Mouse (Mus musculus): ENCODE data around the gene Ptgis. TPM values are rescaled to one million over a fixed set of nuclear protein-coding genes. Genes with fewer than 3 reads are reported as not detected.

Ptgis gene
- total and polyA plus RNA-seq, 2 experiments = 1.0 to 3.1 TPM

DNA sequence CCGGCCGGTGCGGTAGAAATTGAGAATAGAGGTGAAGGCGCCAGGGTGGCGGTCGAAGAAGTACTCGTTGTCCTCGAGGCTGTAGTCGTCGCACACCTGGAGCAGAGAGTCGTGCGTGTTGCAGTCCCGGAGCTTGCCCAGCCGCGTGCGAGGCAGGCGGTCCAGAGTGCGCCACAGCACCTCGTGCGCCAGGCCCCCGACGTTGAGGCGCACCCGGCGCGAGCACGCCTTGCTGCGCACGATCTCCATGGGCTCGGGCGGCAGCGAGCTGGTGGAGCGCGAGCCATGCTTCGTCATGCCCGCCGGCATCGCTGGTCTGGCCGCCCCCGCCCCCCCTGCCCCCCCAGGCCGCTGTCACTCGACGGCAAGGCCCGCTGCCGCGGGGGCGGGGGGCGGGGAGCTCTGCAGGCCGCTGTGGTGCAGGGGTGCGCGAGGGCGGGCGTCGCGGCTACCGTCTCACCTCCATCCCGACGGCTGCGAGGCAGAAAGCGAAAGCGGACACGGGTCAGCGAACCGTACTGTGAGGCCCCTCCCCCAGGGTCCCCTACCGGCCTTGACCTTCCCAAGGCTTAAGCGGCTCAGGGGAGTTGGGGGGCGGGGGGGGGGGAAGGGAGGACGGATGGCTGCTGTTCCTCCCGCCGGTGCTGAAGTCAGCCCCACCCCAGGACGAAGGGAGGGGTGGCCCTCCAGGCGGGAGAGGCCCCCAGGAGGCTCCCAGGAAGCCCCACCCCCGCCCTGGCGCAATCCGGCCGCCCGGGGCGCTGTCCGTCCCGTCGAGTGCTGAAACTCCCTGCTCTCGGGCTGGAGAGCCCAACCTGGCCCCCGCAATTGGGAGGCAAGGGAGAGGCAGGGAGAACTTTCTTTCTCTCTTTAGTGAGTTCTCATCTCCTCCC lies 51.8 kb downstream of the Ptgis start:
- peak overlapping the region; percentile 12; the same call in 1 of the 2 replicates for H3K9ac ChIP-seq (ENCODE audit: low read depth, low read length)
- no peak for TF ChIP-seq CTCF (IDR thresholded peaks at IDR 0.05; ENCODE audit: low read depth, low read length)
- no peak for TF ChIP-seq POLR2A (IDR thresholded peaks at IDR 0.05; ENCODE audit: extremely low read depth, insufficient read depth, low read length)
- WGBS = 18% methylated on average over 68 of the region's 83 CpGs
- no peak overlapping the region for H3K27ac ChIP-seq (replicated peaks; ENCODE audit: insufficient read depth, low read depth, low read length)
- peak overlapping the region; percentile 53 for H3K4me3 ChIP-seq (ENCODE audit: insufficient read depth, low read depth, low read length)
- H3K27me3 ChIP-seq (ENCODE audit: control insufficient read depth, insufficient read depth, low read length) = peaks cover 4% of the 10 kb centered on the region; the same call in 1 of the 2 replicates
- H3K36me3 ChIP-seq (ENCODE audit: control insufficient read depth, insufficient read depth, low read length) = no peaks in the 10 kb centered on the region
- no peaks in the 10 kb centered on the region for H3K79me2 ChIP-seq (ENCODE audit: control insufficient read depth, insufficient read depth, low read length)
- no peak for DNase-seq (ENCODE audit: extremely low read depth, low read depth, low spot score)
- H3K4me1 ChIP-seq (ENCODE audit: control insufficient read depth, insufficient read depth, low read length) = peaks cover 1% of the 10 kb centered on the region; the same call in 1 of the 2 replicates

DNA sequence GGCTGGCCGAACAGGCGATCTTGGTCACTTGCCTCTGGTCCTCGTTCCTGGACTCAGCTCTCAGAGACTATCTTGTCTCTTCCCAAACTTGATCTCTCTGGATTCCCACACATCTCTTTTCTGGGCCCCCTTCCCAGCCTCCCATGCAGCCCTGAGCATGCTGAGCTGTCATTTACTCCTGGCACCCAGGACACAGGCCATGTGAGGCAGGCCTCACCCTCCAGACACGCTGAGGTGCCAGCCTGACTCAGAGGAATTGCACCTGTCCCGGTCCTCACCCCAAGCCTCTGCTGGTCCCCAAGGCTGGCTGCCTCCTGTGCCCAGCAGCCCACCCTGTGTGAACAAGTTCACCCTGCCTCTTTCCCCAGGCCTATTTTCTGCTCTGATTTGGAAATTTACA lies 53.3 kb downstream of the Ptgis start:
- Histone ChIP-seq H3K9ac (ENCODE audit: low read depth, low read length) (no peak overlapping the region), H3K27me3 (ENCODE audit: control insufficient read depth, insufficient read depth, low read length) (peaks cover 4% of the 10 kb centered on the region; the same call in 1 of the 2 replicates)

DNA sequence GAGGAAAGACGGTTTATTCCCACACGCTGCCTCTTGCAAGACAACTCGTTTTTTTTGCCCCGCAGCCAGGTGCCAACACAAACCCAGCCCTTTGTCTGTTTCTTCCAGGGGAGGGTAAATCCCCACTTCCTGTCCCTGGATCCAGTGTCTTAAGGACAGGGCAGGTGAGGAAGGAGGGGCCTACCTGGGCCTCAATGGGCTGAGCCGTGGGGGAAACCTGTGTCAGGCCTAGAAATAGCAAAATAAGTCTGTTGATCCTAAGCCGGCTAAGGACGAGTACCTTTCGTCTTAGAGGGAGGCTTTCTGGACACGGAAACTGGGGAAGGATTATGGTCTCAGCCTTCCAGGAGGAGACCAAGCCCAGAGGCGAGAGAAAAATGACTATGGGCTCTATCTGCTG lies 53.9 kb downstream of the Ptgis start:
- H3K36me3 ChIP-seq (ENCODE audit: control insufficient read depth, insufficient read depth, low read length) = no peaks in the 10 kb centered on the region
- peaks cover 1% of the 10 kb centered on the region; the same call in 1 of the 2 replicates for H3K4me1 ChIP-seq (ENCODE audit: control insufficient read depth, insufficient read depth, low read length)
- WGBS = 63% methylated on average over 10 of the region's 10 CpGs
- no peak overlapping the region for H3K27ac ChIP-seq (replicated peaks; ENCODE audit: insufficient read depth, low read depth, low read length)
- no peaks in the 10 kb centered on the region for H3K79me2 ChIP-seq (ENCODE audit: control insufficient read depth, insufficient read depth, low read length)
- no peak for DNase-seq (ENCODE audit: extremely low read depth, low read depth, low spot score)
- no peak for TF ChIP-seq CTCF (IDR thresholded peaks at IDR 0.05; ENCODE audit: low read depth, low read length)
- TF ChIP-seq POLR2A (IDR thresholded peaks at IDR 0.05; ENCODE audit: extremely low read depth, insufficient read depth, low read length) = no peak
- peaks cover 4% of the 10 kb centered on the region; the same call in 1 of the 2 replicates for H3K27me3 ChIP-seq (ENCODE audit: control insufficient read depth, insufficient read depth, low read length)
- no peak overlapping the region for H3K4me3 ChIP-seq (ENCODE audit: insufficient read depth, low read depth, low read length)
- H3K9ac ChIP-seq (ENCODE audit: low read depth, low read length) = no peak overlapping the region

More for the DNA sequence above, 53.3 kb downstream of the Ptgis start:
- Histone ChIP-seq H3K36me3 (ENCODE audit: control insufficient read depth, insufficient read depth, low read length) (no peaks in the 10 kb centered on the region), H3K4me1 (ENCODE audit: control insufficient read depth, insufficient read depth, low read length) (peaks cover 1% of the 10 kb centered on the region; the same call in 1 of the 2 replicates), H3K79me2 (ENCODE audit: control insufficient read depth, insufficient read depth, low read length) (no peaks in the 10 kb centered on the region), H3K27ac (replicated peaks; ENCODE audit: insufficient read depth, low read depth, low read length) (no peak overlapping the region), H3K4me3 (ENCODE audit: insufficient read depth, low read depth, low read length) (no peak overlapping the region)
- TF ChIP-seq POLR2A (IDR thresholded peaks at IDR 0.05; ENCODE audit: extremely low read depth, insufficient read depth, low read length) (no peak), CTCF (IDR thresholded peaks at IDR 0.05; ENCODE audit: low read depth, low read length) (no peak)
- WGBS = 91% methylated on average over 5 of the region's 5 CpGs
- no peak for DNase-seq (ENCODE audit: extremely low read depth, low read depth, low spot score)

DNA sequence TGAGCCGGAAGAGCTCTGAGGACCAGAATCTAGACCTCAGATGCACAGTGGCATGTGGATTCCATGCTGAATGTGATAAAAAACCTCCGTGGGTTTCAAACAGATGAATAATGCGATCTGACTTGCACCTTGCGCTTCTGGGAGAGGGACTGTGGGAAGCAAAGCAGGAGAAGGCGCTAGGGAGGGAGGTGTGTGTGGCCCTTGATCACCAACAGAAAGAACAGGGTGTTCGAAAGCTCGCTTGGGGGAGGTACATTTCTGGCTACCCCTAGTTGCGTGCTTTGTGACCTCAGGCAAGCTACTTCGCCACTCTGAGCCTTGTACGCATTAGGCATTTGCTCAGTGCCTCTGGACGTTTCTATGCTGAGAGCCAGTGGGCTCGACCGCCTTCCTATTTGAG lies 54.4 kb downstream of the Ptgis start:
- DNase-seq (ENCODE audit: extremely low read depth, low read depth, low spot score) = no peak
- H3K27me3 ChIP-seq (ENCODE audit: control insufficient read depth, insufficient read depth, low read length) = peaks cover 4% of the 10 kb centered on the region; the same call in 1 of the 2 replicates
- H3K4me3 ChIP-seq (ENCODE audit: insufficient read depth, low read depth, low read length) = no peak overlapping the region
- TF ChIP-seq POLR2A (IDR thresholded peaks at IDR 0.05; ENCODE audit: extremely low read depth, insufficient read depth, low read length) (no peak), CTCF (IDR thresholded peaks at IDR 0.05; ENCODE audit: low read depth, low read length) (no peak)
- WGBS = 65% methylated on average over 13 of the region's 13 CpGs
- H3K36me3 ChIP-seq (ENCODE audit: control insufficient read depth, insufficient read depth, low read length) = no peaks in the 10 kb centered on the region
- peaks cover 1% of the 10 kb centered on the region; the same call in 1 of the 2 replicates for H3K4me1 ChIP-seq (ENCODE audit: control insufficient read depth, insufficient read depth, low read length)
- H3K27ac ChIP-seq (replicated peaks; ENCODE audit: insufficient read depth, low read depth, low read length) = no peak overlapping the region
- H3K79me2 ChIP-seq (ENCODE audit: control insufficient read depth, insufficient read depth, low read length) = no peaks in the 10 kb centered on the region
- H3K9ac ChIP-seq (ENCODE audit: low read depth, low read length) = no peak overlapping the region

DNA sequence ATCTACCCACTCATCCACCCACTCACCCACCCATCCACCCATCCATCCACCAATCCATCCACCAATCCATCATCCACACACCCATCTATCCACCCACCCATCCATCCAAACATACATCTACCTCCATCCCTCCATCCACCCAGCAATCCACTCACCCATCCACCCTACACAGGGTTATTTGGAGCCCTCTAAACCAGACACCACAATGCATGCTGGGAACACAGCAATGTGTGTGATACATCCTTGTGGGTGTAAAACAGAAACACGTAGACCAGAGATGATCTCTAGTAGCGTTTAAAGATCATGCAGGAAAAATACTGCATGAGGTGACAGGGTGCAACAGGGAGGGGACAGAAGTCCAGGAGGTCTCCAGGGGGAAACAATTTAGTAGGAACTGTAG lies 55.0 kb downstream of the Ptgis start:
- Histone ChIP-seq H3K79me2 (ENCODE audit: control insufficient read depth, insufficient read depth, low read length) (no peaks in the 10 kb centered on the region), H3K36me3 (ENCODE audit: control insufficient read depth, insufficient read depth, low read length) (no peaks in the 10 kb centered on the region), H3K4me3 (ENCODE audit: insufficient read depth, low read depth, low read length) (no peak overlapping the region), H3K27ac (replicated peaks; ENCODE audit: insufficient read depth, low read depth, low read length) (no peak overlapping the region), H3K9ac (ENCODE audit: low read depth, low read length) (no peak overlapping the region), H3K27me3 (ENCODE audit: control insufficient read depth, insufficient read depth, low read length) (peaks cover 4% of the 10 kb centered on the region; the same call in 1 of the 2 replicates), H3K4me1 (ENCODE audit: control insufficient read depth, insufficient read depth, low read length) (peaks cover 1% of the 10 kb centered on the region; the same call in 1 of the 2 replicates)
- no peak for TF ChIP-seq POLR2A (IDR thresholded peaks at IDR 0.05; ENCODE audit: extremely low read depth, insufficient read depth, low read length)
- no peak for TF ChIP-seq CTCF (IDR thresholded peaks at IDR 0.05; ENCODE audit: low read depth, low read length)
- WGBS = 87% methylated on average over 2 of the region's 2 CpGs
- DNase-seq (ENCODE audit: extremely low read depth, low read depth, low spot score) = no peak
